Mouse (Mus musculus) frontal cortex, postnatal 36 days (tissue): ENCODE data around the gene Tmem176a.

Source experiments
- DNase-seq, 2 experiments: peaks; one replicate each; pipeline ENCODE4 v3.0.0; 2022; ENCODE audit warnings: low spot score in 2 of 2

Tmem176a gene

DNA sequence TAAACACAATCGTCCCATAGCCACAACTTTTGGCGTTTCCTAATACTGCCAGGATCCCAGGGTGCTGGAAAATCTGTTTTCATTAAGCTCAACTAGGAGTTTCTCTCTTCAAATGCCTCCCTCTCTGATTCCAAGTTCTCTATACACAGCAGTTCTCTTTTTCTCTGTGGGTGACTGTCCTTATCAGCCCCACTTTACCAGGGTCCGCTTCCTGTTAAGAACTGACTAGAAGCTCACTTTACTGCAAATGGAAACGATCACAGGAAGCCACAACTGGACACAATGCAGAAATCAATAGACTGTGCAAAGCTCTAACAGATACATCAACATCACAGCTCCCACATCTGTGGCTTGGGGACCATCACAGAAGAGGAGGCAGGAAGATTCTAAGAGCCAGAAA, 53.5 kb downstream of the Tmem176a start:
- no peak for DNase-seq

DNA sequence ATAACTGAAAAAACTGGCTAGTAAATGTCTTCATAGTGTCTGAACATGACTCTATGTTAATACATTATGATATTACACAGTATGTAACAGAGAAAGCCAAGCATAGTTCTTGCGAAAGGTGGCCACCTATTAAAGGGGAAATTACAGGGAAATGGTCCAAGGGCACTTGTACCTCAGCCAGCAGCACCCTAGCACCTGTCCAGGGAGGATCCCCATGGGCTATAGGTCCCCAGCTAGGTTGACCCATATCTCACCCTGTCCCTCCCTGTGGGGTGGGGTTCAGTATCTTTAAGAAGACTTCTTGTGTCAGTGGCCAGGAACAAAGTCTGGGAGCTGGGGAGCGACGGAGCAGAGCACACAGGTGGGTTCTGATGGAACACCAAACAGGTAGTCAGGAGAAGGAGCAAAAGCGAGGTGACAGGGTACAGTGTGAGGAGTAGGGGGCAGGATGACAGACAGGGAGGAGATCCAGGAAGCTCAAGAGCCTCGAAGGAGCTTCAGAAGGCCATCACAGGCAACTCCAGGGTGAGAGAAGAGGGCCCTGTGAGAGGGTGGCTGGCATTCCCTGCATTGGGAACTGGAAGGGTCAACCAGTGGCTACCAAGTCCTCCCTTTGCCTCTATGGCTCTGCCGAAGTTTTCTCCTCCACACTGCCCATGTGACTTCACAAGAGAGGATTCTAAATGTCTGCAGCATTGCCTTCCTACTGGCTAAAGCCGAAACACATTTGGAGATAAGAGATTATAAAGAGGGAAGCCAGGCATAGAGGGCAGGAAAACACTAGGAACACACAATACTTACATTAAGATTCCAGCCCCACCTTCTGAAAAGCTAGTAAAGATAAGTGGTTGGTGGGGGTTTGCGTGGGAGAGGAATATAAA, 54.5 kb downstream of the Tmem176a start:
- DNase-seq, result no peak

DNA sequence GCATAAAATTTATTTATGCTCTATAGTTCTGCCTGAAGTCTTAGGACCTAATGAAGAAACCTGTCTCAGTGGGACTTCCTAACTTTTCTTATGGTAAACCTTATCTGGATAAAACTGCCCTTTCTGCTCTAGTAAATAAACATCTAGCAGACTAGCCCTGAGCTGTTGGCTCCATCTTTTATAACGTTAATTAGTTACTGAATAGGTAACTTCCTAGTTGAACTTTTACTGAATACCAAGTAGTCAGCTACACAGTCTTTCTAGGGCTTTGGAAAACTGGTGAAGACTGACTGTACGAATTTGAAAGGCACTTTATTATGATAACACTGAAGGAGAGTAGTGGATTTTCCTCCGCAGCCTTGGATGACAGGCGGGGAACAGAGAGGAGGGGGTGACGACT, 55.2 kb downstream of the Tmem176a start:
- DNase-seq, result no peak
